Mouse (Mus musculus) stomach, postnatal 0 days (tissue): ENCODE results near the gene Creg1.

ENCODE experiments used
- CTCF ChIP-seq: IDR thresholded peaks from 2 replicates; pipeline ENCODE4 v1.5.1; 2016; ENCODE audit warnings: antibody characterized with exemption, low read depth, mild to moderate bottlenecking, moderate library complexity
- EP300 ChIP-seq: optimal IDR thresholded peaks from 2 replicates; pipeline ENCODE3; 2016; ENCODE audit warnings: antibody characterized with exemption

- no peak for TF ChIP-seq EP300
- TF ChIP-seq CTCF = no peak
Measured at GRCm38 (mm10) chr1:165811170-165811569, 47.6 kb downstream of the Creg1 start.
